Mouse (Mus musculus) kidney, adult 2 months (tissue): ENCODE data around the gene Gm43638. TPM values are rescaled to one million over a fixed set of nuclear protein-coding genes. Genes with fewer than 3 reads are reported as not detected.
"Not testable (repeated sequence)": the region's sequence is repeated elsewhere in the genome, so short reads cannot be mapped to it uniquely, and the experiment has no call there.

ENCODE experiments used
- DNase-seq: peaks from one replicate; pipeline ENCODE4 v3.0.0; 2021
- H3K27ac ChIP-seq: fragments of 200-500 bp; 2 replicates; pipeline ENCODE4 v1.5.1; 2012; ENCODE audit warnings: low read depth, low read length, control low read depth, inconsistent platforms; ENCODE audit not compliant: insufficient read depth
- H3K27me3 ChIP-seq: fragments of 200-500 bp; replicated peaks from 2 replicates; pipeline ENCODE4 v1.6.1; 2012; ENCODE audit warnings: mild to moderate bottlenecking, moderate library complexity, low read length, inconsistent platforms; ENCODE audit not compliant: control insufficient read depth, insufficient read depth
- H3K36me3 ChIP-seq: fragments of 200-500 bp; 2 replicates; pipeline ENCODE4 v1.6.1; 2012; ENCODE audit warnings: mild to moderate bottlenecking, moderate library complexity, low read length, inconsistent platforms; ENCODE audit not compliant: control insufficient read depth, insufficient read depth
- H3K4me1 ChIP-seq: fragments of 200-500 bp; 2 replicates; pipeline ENCODE4 v1.6.1; 2011; ENCODE audit warnings: low read length; ENCODE audit not compliant: control insufficient read depth, insufficient read depth
- H3K4me3 ChIP-seq: fragments of 200-500 bp; 2 replicates; pipeline ENCODE4 v1.5.1; 2011; ENCODE audit warnings: mild to moderate bottlenecking, low read depth, low read length, control low read depth; ENCODE audit not compliant: insufficient read depth
- CTCF ChIP-seq: fragments of 200-500 bp; conservative IDR thresholded peaks from 2 replicates; pipeline ENCODE4 v1.5.1; 2011; ENCODE audit warnings: low read depth, mild to moderate bottlenecking, control low read depth, low read length, moderate library complexity, mixed read lengths; ENCODE audit not compliant: insufficient read depth, insufficient read length
- POLR2A ChIP-seq: fragments of 200-500 bp; IDR thresholded peaks from one replicate; pipeline ENCODE4 v1.6.1; 2011; ENCODE audit warnings: low read depth, low read length, control low read depth
- WGBS: fragments of 180-500 bp; shearing (Covaris S2); methylation state at CpG from one replicate; pipeline ENCODE4 v1.1.7; 2018; 5-methylcytosine and 5-hydroxymethylcytosine counted together
- polyA plus RNA-seq: library from polyadenylated mRNA; depleted of rRNA; stranded (reverse); fragments of >200 nt; gene quantifications from 2 replicates; pipeline ENCODE4 v1.2.3, GENCODE M21; 2012; rRNA removed

Gene Gm43638
- polyA plus RNA-seq, result not detected in 2 replicates

- not testable (repeated sequence) for H3K36me3 ChIP-seq, H3K4me3 ChIP-seq, H3K4me1 ChIP-seq, DNase-seq, H3K27me3 ChIP-seq, H3K27ac ChIP-seq
- WGBS, result 69% methylated on average over 1 of the region's 1 CpGs
Observed at GRCm38 (mm10) chr5:87486706-87487105, at the start of gene Gm43638. Gene Gm43638, minus strand, starts transcription at chr5:87486806.

GRCm38 (mm10) chr5:87535994-87536644 is 49.5 kb upstream of the Gm43638 start:
- H3K4me1 ChIP-seq, result peaks cover 7% of the 10 kb centered on the region; the same call in 1 of the 2 replicates
- no peak overlapping the region for H3K4me3 ChIP-seq
- no peaks in the 10 kb centered on the region for H3K27me3 ChIP-seq
- 42% methylated on average over 4 of the region's 4 CpGs for WGBS
- H3K27ac ChIP-seq, result peak overlapping the region; percentile 93
- DNase-seq, result peak; percentile 92
- H3K36me3 ChIP-seq, result no peaks in the 10 kb centered on the region
- TF ChIP-seq POLR2A (no peak), CTCF (no peak)

DNA sequence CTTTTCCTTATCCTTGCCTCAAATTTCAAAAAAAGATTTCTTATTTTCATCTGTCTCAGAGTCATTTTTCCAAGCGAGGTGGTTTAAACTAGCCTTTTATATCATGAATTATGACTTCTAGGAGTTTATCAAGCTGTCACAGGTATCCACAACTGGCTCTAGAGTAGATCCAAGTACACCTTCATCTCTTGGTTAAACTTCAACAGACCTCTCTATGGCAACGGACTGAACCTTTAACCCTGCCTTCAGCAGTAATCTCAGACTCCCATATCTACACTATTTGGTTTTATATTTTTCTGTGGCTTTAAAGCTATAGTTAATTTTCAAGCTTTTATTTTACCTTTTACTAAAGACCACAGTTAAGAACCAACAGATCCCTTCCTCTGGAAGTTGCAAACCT is 45.7 kb upstream of the Gm43638 start:
- Histone ChIP-seq H3K27ac (peak overlapping the region; percentile 64), H3K4me1 (peaks cover 7% of the 10 kb centered on the region; the same call in 1 of the 2 replicates), H3K27me3 (no peaks in the 10 kb centered on the region), H3K4me3 (no peak overlapping the region), H3K36me3 (no peaks in the 10 kb centered on the region)
- no peak for TF ChIP-seq POLR2A
- no peak for TF ChIP-seq CTCF
- WGBS, result 24% methylated on average over 2 of the region's 2 CpGs
- DNase-seq, result peak; percentile 84

DNA sequence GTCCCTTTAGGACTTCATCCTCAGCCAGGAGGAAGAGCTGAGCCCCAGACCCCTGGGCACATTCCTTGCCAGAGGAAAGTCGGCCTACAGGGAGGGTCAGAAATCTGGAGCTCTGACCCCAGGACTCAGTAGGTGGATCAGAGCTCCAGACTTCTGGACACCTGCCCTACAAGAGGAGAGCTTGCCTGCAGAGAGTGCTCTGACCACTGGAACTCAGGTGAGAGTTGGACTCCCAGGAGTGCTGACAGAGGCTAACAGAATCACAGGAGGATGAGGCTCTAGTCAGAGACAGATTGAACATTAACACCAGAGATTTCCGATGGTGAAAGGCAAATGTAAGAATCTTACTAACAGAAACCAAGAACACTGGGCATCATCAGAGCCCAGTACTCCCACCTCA is 37.0 kb upstream of the Gm43638 start:
- DNase-seq, result peak; percentile 66
- 53% methylated on average over 2 of the region's 2 CpGs for WGBS
- H3K27ac ChIP-seq, result peak overlapping the region; percentile 63
- H3K27me3 ChIP-seq, H3K36me3 ChIP-seq, H3K4me1 ChIP-seq, H3K4me3 ChIP-seq: not testable (repeated sequence)

DNA sequence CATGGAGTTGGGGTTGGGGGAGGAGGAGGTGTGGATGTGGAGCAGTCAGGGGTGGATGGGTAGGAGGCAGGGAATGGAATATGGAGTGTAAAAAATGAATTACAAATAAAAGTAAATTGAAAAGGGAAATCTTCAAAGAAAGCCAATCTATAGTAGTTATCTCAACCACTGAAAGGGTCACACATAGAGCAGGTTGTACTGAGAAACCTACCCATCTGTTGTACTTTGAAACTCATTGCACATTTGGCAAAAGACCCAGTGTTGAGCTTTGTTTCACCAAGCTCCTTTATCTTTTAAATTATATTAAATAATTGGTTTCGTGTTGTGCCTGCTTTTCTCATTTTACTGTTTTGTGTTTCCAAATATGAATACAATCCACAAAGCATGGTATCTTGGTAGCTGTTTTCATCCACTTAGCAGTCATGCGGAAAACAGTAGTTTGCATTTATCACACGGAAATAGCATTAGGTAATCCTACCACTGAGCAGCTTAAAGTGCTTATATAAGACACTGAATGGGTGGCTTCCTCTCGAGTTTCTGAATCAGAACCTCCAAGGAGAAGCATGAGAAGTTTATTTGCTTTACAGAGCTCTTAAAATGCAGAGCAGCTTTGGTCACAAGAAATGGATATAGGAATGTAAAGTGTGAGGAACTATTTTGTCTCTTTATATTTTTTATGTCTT is 19.3 kb upstream of the Gm43638 start:
- no peak for TF ChIP-seq CTCF
- TF ChIP-seq POLR2A, result no peak
- H3K27ac ChIP-seq, result no peak overlapping the region
- no peaks in the 10 kb centered on the region for H3K36me3 ChIP-seq
- H3K4me3 ChIP-seq, result no peak overlapping the region
- DNase-seq, result peak; percentile 8
- 49% methylated on average over 4 of the region's 4 CpGs for WGBS
- H3K4me1 ChIP-seq, result no peaks in the 10 kb centered on the region
- no peaks in the 10 kb centered on the region for H3K27me3 ChIP-seq

- Histone ChIP-seq H3K36me3 (no peaks in the 10 kb centered on the region), H3K4me3 (no peak overlapping the region), H3K27ac (no peak overlapping the region), H3K27me3 (no peaks in the 10 kb centered on the region), H3K4me1 (peaks cover 3% of the 10 kb centered on the region; the same call in 1 of the 2 replicates)
- no peak for DNase-seq
- no peak for TF ChIP-seq POLR2A
- TF ChIP-seq CTCF, result no peak
- 73% methylated on average over 1 of the region's 1 CpGs for WGBS
Observed at GRCm38 (mm10) chr5:87502687-87503086, 16.1 kb upstream of the Gm43638 start.

- Histone ChIP-seq H3K4me1 (peaks cover 3% of the 10 kb centered on the region; the same call in 1 of the 2 replicates), H3K4me3 (no peak overlapping the region), H3K36me3 (no peaks in the 10 kb centered on the region), H3K27ac (peak overlapping the region; percentile 82; the same call in 1 of the 2 replicates), H3K27me3 (no peaks in the 10 kb centered on the region)
- peak; percentile 38 for DNase-seq
- TF ChIP-seq POLR2A (no peak), CTCF (no peak)
Observed at GRCm38 (mm10) chr5:87499341-87499740, 12.7 kb upstream of the Gm43638 start.
